Mouse (Mus musculus): ENCODE data around the gene Ppip5k1.

DNA sequence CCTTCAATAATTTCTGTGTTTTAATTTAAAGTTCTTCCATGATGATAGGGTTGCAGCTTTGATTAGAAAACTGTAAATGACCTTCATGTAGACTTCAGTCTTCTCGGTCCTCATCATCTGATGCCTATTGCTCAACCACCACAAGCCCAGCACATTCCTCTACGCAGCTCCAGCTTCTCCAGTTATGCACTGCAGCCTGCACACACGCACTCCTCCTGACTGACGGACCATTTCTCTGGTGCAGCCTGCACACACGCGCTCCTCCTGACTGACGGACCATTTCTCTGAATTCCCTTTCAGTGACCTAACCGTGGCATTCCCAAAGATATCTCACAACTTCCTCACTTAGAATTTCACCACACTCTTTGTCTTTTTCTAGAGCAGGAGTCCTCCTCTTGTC, 2.0 kb downstream of the Ppip5k1 start:
- TF ChIP-seq POLR2A (IDR thresholded peaks at IDR 0.05; ENCODE audit: extremely low read depth, insufficient read depth, low read length) = no peak
- TF ChIP-seq CTCF (IDR thresholded peaks at IDR 0.05; ENCODE audit: low read depth, low read length) = no peak
